Mouse (Mus musculus) limb, embryonic 13.5 days (tissue): ENCODE data around the gene Slc10a3. TPM values are rescaled to one million over a fixed set of nuclear protein-coding genes. Genes with fewer than 3 reads are reported as not detected.

Source experiments
- ATAC-seq: fragments of 200-750 bp; cut with Nextera tagmentation; 2 replicates; pipeline ENCODE4 v1.8.0; 2017; ENCODE audit warnings: low read depth, moderate number of reproducible peaks, moderate TSS enrichment; ENCODE audit not compliant: low FRiP score
- H3K27ac ChIP-seq: fragments of 300-500 bp; sonication (generic); 2 replicates; pipeline ENCODE4 v1.5.1; 2015; ENCODE audit warnings: inconsistent platforms, mild to moderate bottlenecking, moderate library complexity
- H3K27me3 ChIP-seq: fragments of 300-500 bp; sonication (generic); 2 replicates; pipeline ENCODE4 v1.6.1; 2015; ENCODE audit warnings: mild to moderate bottlenecking, inconsistent platforms
- H3K36me3 ChIP-seq: fragments of 300-500 bp; sonication (generic); 2 replicates; pipeline ENCODE4 v1.6.1; 2015; ENCODE audit warnings: inconsistent platforms, mild to moderate bottlenecking, moderate library complexity
- H3K4me1 ChIP-seq: fragments of 300-500 bp; sonication (generic); 2 replicates; pipeline ENCODE4 v1.6.1; 2015; ENCODE audit warnings: inconsistent platforms
- H3K4me2 ChIP-seq: fragments of 300-500 bp; sonication (generic); replicated peaks from 2 replicates; pipeline ENCODE4 v1.6.1; 2015; ENCODE audit warnings: inconsistent platforms, mild to moderate bottlenecking, moderate library complexity
- H3K4me3 ChIP-seq: fragments of 300-500 bp; sonication (generic); 2 replicates; pipeline ENCODE4 v1.5.1; 2015; ENCODE audit warnings: moderate library complexity, mild to moderate bottlenecking, inconsistent platforms
- H3K9ac ChIP-seq: fragments of 300-500 bp; sonication (generic); 2 replicates; pipeline ENCODE4 v1.6.1; 2015; ENCODE audit warnings: mild to moderate bottlenecking, inconsistent platforms
- H3K9me3 ChIP-seq: fragments of 300-500 bp; sonication (generic); 2 replicates; pipeline ENCODE4 v1.6.1; 2016; ENCODE audit warnings: inconsistent platforms
- whole genome bisulfite sequencing: fragments of 180-500 bp; shearing (Covaris S2); methylation state at CpG from one replicate; pipeline ENCODE4 v1.1.7; 2015; 5-methylcytosine and 5-hydroxymethylcytosine counted together
- polyA plus RNA-seq: library from polyadenylated mRNA; unstranded; fragments of >200 nt; fragmentation: Nextera tagmentation; extraction: Ambion mirVana; gene quantifications from 2 replicates; pipeline ENCODE4 v1.2.1, GENCODE M21; 2015

Slc10a3 gene
- polyA plus RNA-seq, 1 experiment from 2014 or later, result 19.6 TPM

DNA sequence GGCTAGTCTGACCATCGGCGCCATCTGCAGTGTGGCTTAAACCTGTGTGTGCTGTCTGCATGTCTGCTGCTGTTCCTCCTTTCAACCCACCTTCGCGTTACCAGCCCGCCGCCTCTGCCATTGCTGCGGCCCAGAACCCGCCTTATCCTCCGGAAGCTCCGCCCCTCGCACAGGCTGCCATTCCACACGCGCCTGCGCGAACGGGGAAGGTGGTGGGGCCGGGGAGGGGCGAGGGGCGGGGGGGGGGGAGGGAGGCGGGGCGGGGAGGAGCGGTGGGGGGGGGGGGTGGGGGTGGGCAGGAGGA is 19.7 kb downstream of the Slc10a3 start, which contains the start of gene Lage3:
Gene Lage3 (minus strand): TSS at position 152 of the 304 bp plus-strand sequence.
- peak within 1 kb of the TSS; percentile 75 for H3K9ac ChIP-seq
- peak within 1 kb of the TSS; percentile 51 for H3K4me3 ChIP-seq
- H3K9me3 ChIP-seq, result no peaks in the 10 kb centered on the region
- no peaks in the 10 kb centered on the region for H3K27me3 ChIP-seq
- WGBS, result 32% methylated on average over 15 of the region's 22 CpGs
- H3K27ac ChIP-seq, result peak within 1 kb of the TSS; percentile 58; the same call in 1 of the 2 replicates
- ATAC-seq, result peak; percentile 83; the same call in 1 of the 2 replicates
- no peaks in the 10 kb centered on the region for H3K36me3 ChIP-seq
- no peaks in the 10 kb centered on the region for H3K4me1 ChIP-seq
- peak within 1 kb of the TSS; percentile 67 for H3K4me2 ChIP-seq

DNA sequence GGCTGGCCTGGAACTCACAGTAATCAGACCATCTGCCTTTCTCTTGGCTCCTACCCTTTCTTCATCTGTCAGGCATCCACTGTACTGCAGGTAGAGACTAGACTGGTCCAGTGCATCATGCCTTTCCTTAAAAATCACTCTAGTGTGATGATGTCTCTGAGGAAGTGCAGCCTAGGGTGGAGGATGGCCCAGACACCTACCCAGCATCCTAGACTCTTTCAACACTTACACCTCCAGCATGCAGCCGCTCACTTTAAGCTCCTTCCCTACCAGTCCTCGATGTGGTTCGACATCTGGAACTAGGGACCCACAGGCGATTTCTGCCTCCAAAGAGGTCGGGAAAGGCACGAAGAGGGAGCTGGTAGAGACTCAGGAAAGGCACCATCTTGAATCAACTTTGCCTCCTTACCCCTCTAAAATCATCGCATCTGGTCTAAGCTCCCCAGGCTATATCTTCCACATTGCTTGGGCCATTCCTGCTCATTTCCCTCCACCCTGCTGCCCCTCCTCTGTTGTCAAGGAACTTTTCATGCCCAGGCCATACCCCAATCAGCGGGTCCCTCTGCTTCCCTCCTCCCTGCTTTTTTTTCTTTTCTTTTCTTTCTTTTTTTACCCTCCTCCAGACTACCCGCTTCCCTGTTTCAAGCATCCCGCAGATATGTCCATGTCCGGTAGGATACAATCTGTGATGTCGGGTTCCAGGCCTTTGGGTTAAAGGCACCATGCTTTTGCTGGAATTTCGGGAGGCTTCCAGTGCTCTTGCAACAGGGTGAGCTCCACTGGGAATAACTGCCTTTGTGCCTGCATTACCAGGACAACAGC is 20.3 kb downstream of the Slc10a3 start:
- Histone ChIP-seq H3K4me3 (peak overlapping the region; percentile 51), H3K36me3 (no peaks in the 10 kb centered on the region), H3K9ac (peak overlapping the region; percentile 75), H3K4me2 (peak overlapping the region; percentile 67), H3K9me3 (no peaks in the 10 kb centered on the region), H3K27me3 (no peaks in the 10 kb centered on the region), H3K4me1 (no peaks in the 10 kb centered on the region), H3K27ac (peak overlapping the region; percentile 58; the same call in 1 of the 2 replicates)
- 25% methylated on average over 13 of the region's 13 CpGs for WGBS
- peak; percentile 36 for ATAC-seq

DNA sequence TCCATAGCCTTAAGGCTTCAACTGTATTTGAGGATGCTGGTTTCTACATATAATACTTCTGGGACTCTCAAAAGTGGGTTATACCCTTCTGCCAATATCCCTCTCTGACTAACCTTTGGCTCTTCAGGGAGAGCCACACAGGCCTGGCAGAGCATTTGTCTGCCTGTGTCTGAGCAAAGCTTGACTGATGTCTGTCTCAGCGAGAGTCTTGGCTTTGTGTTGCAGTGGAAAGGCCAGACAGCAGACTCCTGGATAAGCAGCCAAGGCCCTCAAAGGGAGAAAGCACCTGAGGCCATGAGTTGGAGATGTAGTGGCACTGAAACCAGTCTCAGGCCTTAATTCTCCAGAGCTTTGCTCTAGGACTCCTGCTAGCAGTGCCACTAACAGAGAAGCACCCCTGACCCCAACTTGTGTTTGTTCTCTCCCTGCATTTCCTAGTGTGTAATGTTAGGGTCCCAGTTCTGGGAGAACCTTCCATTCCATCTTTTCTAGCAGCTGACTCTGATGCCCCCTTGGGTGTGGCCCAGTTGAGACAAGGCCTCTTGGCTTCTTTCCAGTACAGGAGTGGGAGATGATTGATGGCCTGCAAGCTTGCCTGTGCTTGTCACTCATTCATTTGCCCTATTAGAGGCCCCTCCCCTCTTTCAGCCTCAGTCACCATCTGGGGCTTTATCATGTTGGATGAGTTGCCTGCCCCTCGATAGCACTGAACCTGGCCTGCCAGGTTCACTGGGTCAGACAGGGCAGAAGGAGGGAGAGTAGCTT is 42.8 kb downstream of the Slc10a3 start:
- H3K27ac ChIP-seq, result peak overlapping the region; percentile 33; the same call in 1 of the 2 replicates
- peaks cover 18% of the 10 kb centered on the region for H3K36me3 ChIP-seq
- no peaks in the 10 kb centered on the region for H3K27me3 ChIP-seq
- peak overlapping the region; percentile 70 for H3K9ac ChIP-seq
- peak overlapping the region; percentile 73 for H3K4me2 ChIP-seq
- WGBS, result 55% methylated on average over 2 of the region's 2 CpGs
- ATAC-seq, result no peak
- H3K4me3 ChIP-seq, result peak overlapping the region; percentile 51
- peaks cover 16% of the 10 kb centered on the region for H3K4me1 ChIP-seq
- no peaks in the 10 kb centered on the region for H3K9me3 ChIP-seq

DNA sequence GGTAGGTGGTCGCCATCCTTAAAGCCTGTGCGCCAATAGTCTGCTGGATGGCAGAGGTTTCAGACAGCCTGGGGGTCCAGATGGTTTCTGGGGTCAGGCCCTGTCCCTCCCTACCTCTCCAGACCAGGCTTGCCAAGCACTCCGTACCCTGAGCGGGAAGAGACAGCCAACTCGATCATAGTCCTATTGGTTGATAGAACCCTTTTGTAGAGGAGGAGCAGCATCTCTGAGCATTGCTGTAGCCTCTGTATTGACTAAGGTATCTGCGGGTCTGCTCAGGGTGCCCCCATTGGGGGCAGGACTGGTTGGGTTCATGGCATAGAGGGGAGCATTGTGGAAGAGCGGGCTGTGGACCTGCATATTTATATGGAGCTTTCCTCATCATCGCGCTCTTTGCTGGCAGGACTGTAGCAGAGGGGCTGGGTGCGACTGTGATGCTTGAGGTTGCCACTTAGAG is 43.9 kb downstream of the Slc10a3 start:
- Histone ChIP-seq H3K27me3 (no peaks in the 10 kb centered on the region), H3K36me3 (peaks cover 8% of the 10 kb centered on the region; the same call in 1 of the 2 replicates), H3K9ac (peak overlapping the region; percentile 70), H3K4me3 (peak overlapping the region; percentile 51), H3K4me2 (peak overlapping the region; percentile 73), H3K27ac (no peak overlapping the region; the same call in 1 of the 2 replicates), H3K4me1 (peaks cover 16% of the 10 kb centered on the region), H3K9me3 (no peaks in the 10 kb centered on the region)
- peak; percentile 20 for ATAC-seq
- 33% methylated on average over 10 of the region's 10 CpGs for WGBS

DNA sequence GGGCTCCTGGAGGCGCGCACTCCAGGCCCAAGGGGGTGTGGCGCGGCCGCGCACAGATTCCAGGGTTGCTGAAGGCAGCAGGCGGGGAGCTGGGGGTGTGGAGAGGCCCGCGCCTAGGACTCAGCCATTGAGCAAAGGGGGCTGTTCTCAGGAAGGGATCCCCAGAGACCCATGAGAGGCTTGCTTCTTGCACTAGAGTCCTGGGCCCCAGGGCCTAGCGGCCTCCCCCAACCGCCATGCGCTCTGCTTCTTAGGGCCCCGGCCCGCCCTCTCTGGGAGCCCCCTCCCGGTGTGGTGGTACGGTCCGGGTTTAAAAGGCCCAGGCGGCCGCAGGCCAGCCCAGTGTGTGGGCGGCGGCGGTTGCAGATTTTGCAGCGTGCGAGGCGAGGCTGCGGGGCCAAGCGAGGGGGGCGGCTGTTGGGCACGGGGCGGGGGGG is 44.4 kb downstream of the Slc10a3 start, which contains the start of gene Plxna3:
Gene Plxna3 (plus strand): TSS at position 342 of the 437 bp plus-strand sequence.
- Histone ChIP-seq H3K4me1 (peaks cover 16% of the 10 kb centered on the region), H3K4me2 (peak within 1 kb of the TSS; percentile 73), H3K27ac (peak within 1 kb of the TSS; percentile 74; the same call in 1 of the 2 replicates), H3K9ac (peak within 1 kb of the TSS; percentile 70), H3K9me3 (no peaks in the 10 kb centered on the region), H3K27me3 (no peaks in the 10 kb centered on the region), H3K36me3 (0 out of 2 replicates have a peak, but pooled peaks cover 6% of the 10 kb centered on the region), H3K4me3 (peak within 1 kb of the TSS; percentile 51)
- peak; percentile 96 for ATAC-seq
- WGBS, result 12% methylated on average over 25 of the region's 30 CpGs

Other genes with a start within 250 kb of the Slc10a3 start
- not detected in 2 replicates for gene Opn1mw, start 245.9 kb downstream of the Slc10a3 start, polyA plus RNA-seq
- gene Mecp2, start 238.0 kb downstream of the Slc10a3 start, polyA plus RNA-seq, result 12.5 and 12.8 TPM in 2 replicates
- gene Tex28, start 205.5 kb downstream of the Slc10a3 start, polyA plus RNA-seq, result not detected in 2 replicates
- gene Tktl1, start 196.1 kb downstream of the Slc10a3 start, polyA plus RNA-seq, result 0.05 TPM in 1 of 2 replicates, not detected in the other
- 275 and 314 TPM in 2 replicates for gene Flna, start 123.5 kb downstream of the Slc10a3 start, polyA plus RNA-seq
- 26.7 and 27.8 TPM in 2 replicates for gene Emd, start 118.7 kb downstream of the Slc10a3 start, polyA plus RNA-seq
- gene Rpl10, start 102.5 kb downstream of the Slc10a3 start, polyA plus RNA-seq, result 828 and 885 TPM in 2 replicates
- 91.0 and 92.2 TPM in 2 replicates for gene Taz, start 91.4 kb downstream of the Slc10a3 start, polyA plus RNA-seq
- 11.7 and 12.0 TPM in 2 replicates for gene Dnase1l1, start 91.0 kb downstream of the Slc10a3 start, polyA plus RNA-seq
- gene Atp6ap1, start 76.3 kb downstream of the Slc10a3 start, polyA plus RNA-seq, result 127 and 128 TPM in 2 replicates
- 247 and 260 TPM in 2 replicates for gene Gdi1, start 68.4 kb downstream of the Slc10a3 start, polyA plus RNA-seq
- 73.5 and 76.5 TPM in 2 replicates for gene Fam50a, start 60.3 kb downstream of the Slc10a3 start, polyA plus RNA-seq
- gene Plxna3, start 44.3 kb downstream of the Slc10a3 start, polyA plus RNA-seq, result 21.2 and 25.3 TPM in 2 replicates
- gene Lage3, start 19.7 kb downstream of the Slc10a3 start, polyA plus RNA-seq, result 114 and 115 TPM in 2 replicates
- gene Ubl4a, start 131 bp downstream of the Slc10a3 start, polyA plus RNA-seq, result 62.2 and 68.2 TPM in 2 replicates
- gene Fam3a, start 19.9 kb upstream of the Slc10a3 start, polyA plus RNA-seq, result 42.3 and 43.5 TPM in 2 replicates
- gene Ikbkg, start 19.9 kb upstream of the Slc10a3 start, polyA plus RNA-seq, result 18.2 and 18.4 TPM in 2 replicates
- gene G6pdx, start 55.8 kb upstream of the Slc10a3 start, polyA plus RNA-seq, result 45.6 and 47.0 TPM in 2 replicates
- 2.1 and 4.3 TPM in 2 replicates for gene Gm6880, start 108.0 kb upstream of the Slc10a3 start, polyA plus RNA-seq
- gene Olfr1326-ps1, start 201.5 kb upstream of the Slc10a3 start, polyA plus RNA-seq, result not detected in 2 replicates
- not detected in 2 replicates for gene Olfr1325, start 219.3 kb upstream of the Slc10a3 start, polyA plus RNA-seq